Mouse (Mus musculus) megakaryocyte, embryonic 14.5 days (primary cell): ENCODE results near the gene Tent5c.

ENCODE experiments used
- FLI1 ChIP-seq: IDR thresholded peaks from 2 replicates; pipeline ENCODE4 v1.6.1; 2012; ENCODE audit warnings: low read length, inconsistent platforms, mixed read lengths
- GATA1 ChIP-seq: IDR thresholded peaks from 3 replicates; pipeline ENCODE4 v1.6.1; 2012; ENCODE audit warnings: mixed read lengths, low read length, inconsistent platforms, borderline replicate concordance

DNA sequence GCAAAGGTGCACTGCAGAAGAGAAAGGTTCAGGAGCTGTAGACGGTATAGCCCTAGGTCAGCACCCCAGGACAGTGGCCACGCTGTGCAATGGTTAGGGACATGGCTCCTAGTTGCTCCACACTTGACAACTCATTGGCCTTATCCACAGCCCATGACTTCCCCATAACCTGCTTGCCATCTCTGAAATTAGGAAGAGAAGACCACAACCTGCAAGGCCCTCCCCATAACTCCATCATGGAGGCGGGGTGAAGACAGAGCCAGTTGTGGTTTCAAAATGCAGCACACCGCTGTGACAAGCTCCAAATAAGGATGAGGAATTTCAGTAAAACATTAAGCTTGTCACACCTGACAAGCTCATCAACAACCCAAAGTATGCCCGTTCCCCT is 26.6 kb upstream of the Tent5c start:
- TF ChIP-seq GATA1 (no peak), FLI1 (no peak)
